Mouse (Mus musculus): Measurements from ENCODE around the gene Tigd3. TPM values are rescaled to one million over a fixed set of nuclear protein-coding genes. Genes with fewer than 3 reads are reported as not detected.

Tigd3 gene
- polyA plus RNA-seq, 1 experiment from 2014 or later: 2.9 TPM

DNA sequence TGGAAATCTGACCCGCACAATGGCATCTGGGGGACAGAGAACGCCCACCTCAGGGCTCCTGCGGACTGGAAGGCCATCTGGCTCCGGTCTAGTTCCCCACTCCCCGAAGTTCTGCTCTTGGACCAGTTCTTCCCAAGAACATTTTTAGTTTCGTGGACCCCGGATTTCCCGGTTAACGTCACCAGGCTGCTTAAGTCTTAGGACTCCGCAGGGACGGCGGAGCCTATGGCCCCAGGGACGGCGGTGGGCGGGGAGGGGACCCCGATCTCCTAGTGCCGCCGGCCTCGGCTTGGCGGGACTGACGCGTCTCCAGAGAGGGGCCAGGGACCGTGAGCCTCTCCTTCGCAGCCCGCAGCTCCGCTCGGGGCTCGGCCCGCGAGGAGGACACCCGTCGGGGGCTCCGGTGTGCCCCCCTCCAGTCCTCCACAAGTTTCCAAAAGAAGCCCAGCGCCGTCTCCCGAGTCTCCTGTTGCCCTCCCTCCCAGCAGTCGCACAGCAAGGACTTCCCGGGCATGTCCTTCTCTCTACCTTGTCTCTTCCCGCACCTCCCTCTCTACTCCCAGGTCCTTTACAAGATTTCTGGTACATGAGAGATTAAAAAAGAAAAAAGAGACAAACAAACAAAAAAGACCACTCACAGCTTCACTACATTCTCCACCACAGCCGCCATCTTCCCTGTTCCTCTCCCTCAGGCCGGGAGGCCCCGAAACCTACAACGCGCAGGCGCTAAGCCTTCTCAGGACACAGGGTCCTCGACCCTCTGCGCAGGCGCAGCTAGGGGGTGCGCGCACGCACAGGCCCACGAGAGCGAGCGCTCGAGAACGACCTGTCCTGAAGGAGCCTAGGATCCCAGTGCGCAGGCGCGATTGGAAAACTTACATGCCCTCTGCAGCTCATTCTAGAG is 18.4 kb upstream of the Tigd3 start:
- peaks cover 29% of the 10 kb centered on the region for H3K4me1 ChIP-seq
- WGBS: under 1% methylated on average over 59 of the region's 59 CpGs

DNA sequence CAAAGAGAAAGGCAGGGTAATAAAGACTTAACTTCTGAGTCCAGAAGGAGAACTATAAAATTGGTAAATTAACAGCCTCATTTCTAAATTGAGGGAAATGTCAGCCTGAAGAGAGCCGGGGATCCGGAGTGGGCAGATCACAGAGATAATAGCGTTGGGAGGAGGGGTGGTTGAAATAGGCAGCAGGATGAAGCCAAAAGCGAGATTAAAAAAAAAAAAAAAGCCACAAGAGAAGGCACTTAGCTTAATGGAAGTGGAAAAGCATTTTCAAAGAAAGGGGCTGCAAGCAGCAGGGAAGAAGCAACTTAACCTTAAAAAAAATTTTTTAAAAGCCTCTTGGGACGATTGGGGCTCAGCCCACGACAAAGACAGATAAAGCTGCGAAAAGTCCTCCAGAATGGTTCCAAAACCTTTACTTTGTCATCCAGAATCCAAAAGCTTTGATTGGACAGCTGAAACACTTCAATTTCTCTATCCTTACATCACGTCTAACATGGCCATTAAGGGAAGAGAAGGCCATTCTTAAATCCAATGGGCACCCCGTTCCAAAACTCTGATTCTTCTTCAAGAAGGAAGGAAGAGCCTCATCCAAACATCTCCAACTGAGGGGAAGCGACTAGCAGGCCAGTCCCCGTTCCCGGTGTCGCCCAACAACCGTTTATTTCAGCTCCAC is 17.6 kb upstream of the Tigd3 start:
- Histone ChIP-seq H3K27me3 (ENCODE audit: insufficient read depth, poor library complexity, severe bottlenecking) (no peaks in the 10 kb centered on the region), H3K9me3 (no peaks in the 10 kb centered on the region), H3K4me3 (peak overlapping the region; percentile 99), H3K27ac (peak overlapping the region; percentile 96), H3K36me3 (peaks cover 29% of the 10 kb centered on the region), H3K4me1 (peaks cover 29% of the 10 kb centered on the region)
- DNase-seq (ENCODE audit: low spot score): no peak
- 7% methylated on average over 14 of the region's 14 CpGs for WGBS

More for the DNA sequence above, 18.4 kb upstream of the Tigd3 start:
- peaks cover 27% of the 10 kb centered on the region for H3K36me3 ChIP-seq
- peak overlapping the region; percentile 99 for H3K4me3 ChIP-seq
- H3K27ac ChIP-seq: peak overlapping the region; percentile 96
- H3K27me3 ChIP-seq (ENCODE audit: insufficient read depth, poor library complexity, severe bottlenecking): no peaks in the 10 kb centered on the region
- peak; percentile 100 for DNase-seq (ENCODE audit: low spot score)
- no peaks in the 10 kb centered on the region for H3K9me3 ChIP-seq

DNA sequence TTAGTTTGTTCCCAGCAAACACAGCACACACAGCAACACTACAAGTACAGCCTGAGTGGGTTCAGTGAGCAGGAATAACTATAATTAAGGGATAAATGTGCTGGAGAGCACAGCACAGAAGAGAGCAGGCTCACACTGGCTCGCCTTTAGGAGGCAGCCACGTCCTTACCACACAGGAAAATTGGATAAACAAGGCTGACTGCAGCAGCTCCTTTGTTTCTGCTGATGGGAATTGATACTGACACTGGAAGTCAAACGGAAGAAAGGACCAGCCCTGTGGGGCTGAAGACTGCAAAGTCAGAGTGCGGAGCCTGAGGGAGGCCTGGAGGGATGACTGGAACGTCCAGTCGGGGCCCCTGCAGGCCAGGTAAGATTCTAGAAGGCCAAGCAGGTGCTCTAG is 16.3 kb upstream of the Tigd3 start:
- Histone ChIP-seq H3K27me3 (ENCODE audit: insufficient read depth, poor library complexity, severe bottlenecking) (no peaks in the 10 kb centered on the region), H3K4me3 (peak overlapping the region; percentile 16; the same call in 1 of the 2 replicates), H3K9me3 (no peaks in the 10 kb centered on the region), H3K27ac (no peak overlapping the region), H3K4me1 (peaks cover 27% of the 10 kb centered on the region), H3K36me3 (peaks cover 33% of the 10 kb centered on the region)
- WGBS: 60% methylated on average over 6 of the region's 6 CpGs
- DNase-seq (ENCODE audit: low spot score): no peak

DNA sequence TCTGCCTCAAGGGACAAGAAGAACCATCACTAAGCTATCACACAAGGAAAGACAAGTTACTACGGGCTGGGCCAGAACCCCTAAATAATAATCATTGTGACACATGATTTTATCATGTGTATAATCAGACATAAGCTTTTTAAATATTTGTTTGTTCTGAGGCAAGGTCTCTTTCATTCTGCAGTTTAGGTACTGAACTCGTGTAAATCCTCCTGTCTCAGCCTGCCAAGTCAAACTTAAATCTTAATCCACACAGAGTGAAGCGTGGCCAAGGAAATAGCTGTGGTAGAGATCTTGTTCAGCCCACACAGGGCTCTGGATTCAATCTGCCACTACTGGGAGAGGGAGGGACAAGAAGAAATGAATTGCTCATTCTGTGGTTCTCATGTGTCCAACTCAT is 13.3 kb upstream of the Tigd3 start:
- Histone ChIP-seq H3K36me3 (peaks cover 58% of the 10 kb centered on the region), H3K27me3 (ENCODE audit: insufficient read depth, poor library complexity, severe bottlenecking) (no peaks in the 10 kb centered on the region), H3K4me1 (peaks cover 20% of the 10 kb centered on the region), H3K4me3 (no peak overlapping the region), H3K27ac (no peak overlapping the region), H3K9me3 (no peaks in the 10 kb centered on the region)
- 92% methylated on average over 3 of the region's 3 CpGs for WGBS
- DNase-seq (ENCODE audit: low spot score): no peak

DNA sequence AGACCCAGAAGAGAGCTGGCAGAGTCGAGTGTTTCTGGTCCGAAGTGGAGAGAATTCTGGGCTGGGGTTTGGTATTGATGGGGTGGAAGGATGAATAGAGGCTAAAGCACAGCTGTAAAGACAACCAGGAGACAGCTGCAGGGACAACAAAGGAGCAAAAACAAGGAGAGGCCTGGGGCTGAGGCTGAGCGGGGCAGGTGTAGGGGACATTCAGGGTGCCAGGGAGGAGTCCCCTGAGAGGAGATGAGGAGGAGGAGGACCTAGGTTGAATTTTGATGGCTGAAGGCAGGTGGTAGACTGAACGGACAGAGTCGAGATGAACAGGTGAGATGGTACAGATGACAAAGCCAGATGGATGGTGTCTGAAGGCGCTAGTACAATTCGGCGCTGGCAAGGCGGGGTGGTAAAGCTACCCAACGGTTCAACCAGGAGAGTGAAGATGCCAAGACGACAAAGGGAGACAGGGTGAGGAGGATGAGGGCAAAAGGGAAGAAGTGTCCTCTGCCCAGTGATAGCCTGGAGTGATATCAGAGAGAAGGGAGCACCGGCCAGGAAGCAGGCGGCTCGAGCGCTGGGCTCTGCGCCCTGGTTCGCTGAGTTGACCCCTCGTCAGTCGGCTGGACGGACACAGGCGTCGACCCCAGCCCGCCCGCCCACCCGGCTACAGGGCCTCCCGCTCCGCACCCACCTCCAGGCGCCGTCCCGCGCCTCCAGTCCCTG is 507 bp downstream of the Tigd3 start:
- Histone ChIP-seq H3K4me3 (peak overlapping the region; percentile 79), H3K36me3 (peaks cover 42% of the 10 kb centered on the region), H3K27me3 (ENCODE audit: insufficient read depth, poor library complexity, severe bottlenecking) (no peaks in the 10 kb centered on the region), H3K9me3 (no peaks in the 10 kb centered on the region), H3K4me1 (peaks cover 30% of the 10 kb centered on the region), H3K27ac (peak overlapping the region; percentile 95)
- DNase-seq (ENCODE audit: low spot score): no peak
- 13% methylated on average over 24 of the region's 31 CpGs for WGBS

DNA sequence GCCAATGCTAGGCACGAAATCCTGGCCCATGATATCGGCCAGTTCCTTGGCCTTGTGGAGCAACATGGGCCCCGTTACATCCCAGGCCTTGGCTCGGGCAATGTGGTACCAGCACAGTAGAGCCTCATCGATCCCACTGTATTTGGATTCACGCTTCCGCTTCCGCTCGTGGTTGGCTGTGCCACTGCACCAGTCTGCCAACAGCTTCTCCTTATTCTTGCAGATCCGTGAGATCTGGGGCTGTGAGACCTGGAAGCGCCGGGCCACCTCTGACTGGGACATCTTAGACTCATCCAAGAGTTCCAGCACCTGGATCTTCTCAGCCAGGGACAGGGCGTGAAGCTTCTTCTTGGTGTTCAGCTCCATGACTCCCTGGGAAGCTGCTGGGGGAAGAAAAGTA is 1.2 kb downstream of the Tigd3 start:
- Histone ChIP-seq H3K36me3 (peaks cover 36% of the 10 kb centered on the region), H3K4me1 (peaks cover 30% of the 10 kb centered on the region), H3K9me3 (no peaks in the 10 kb centered on the region), H3K4me3 (0 out of 2 replicates have a peak overlapping the region, but pooled peaks have one; percentile 79), H3K27ac (peak overlapping the region; percentile 95; the same call in 1 of the 2 replicates), H3K27me3 (ENCODE audit: insufficient read depth, poor library complexity, severe bottlenecking) (no peaks in the 10 kb centered on the region)
- 93% methylated on average over 13 of the region's 13 CpGs for WGBS
- no peak for DNase-seq (ENCODE audit: low spot score)

DNA sequence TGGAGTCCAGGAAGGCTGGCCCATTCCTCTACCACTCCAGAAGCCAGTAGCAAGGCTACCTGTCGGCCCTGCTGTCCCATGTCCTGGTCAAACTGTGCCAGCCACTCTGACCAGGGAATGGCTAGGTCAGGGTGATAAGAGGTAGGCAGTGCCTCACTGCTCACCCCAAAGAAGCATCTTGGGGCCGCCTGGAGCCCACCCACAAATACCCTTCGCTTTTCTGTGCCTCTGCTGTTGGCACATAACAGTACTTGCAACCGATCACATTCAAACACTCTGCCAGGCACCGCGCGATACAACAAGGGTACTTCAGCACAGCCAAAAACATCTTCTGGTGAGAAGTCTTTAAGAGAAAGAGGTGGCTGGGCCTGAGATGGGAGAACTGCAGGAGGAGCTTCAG is 1.7 kb downstream of the Tigd3 start:
- Histone ChIP-seq H3K27me3 (ENCODE audit: insufficient read depth, poor library complexity, severe bottlenecking) (no peaks in the 10 kb centered on the region), H3K4me3 (no peak overlapping the region), H3K36me3 (peaks cover 31% of the 10 kb centered on the region), H3K4me1 (peaks cover 30% of the 10 kb centered on the region), H3K27ac (peak overlapping the region; percentile 4; the same call in 1 of the 2 replicates), H3K9me3 (no peaks in the 10 kb centered on the region)
- no peak for DNase-seq (ENCODE audit: low spot score)
- 91% methylated on average over 7 of the region's 7 CpGs for WGBS

DNA sequence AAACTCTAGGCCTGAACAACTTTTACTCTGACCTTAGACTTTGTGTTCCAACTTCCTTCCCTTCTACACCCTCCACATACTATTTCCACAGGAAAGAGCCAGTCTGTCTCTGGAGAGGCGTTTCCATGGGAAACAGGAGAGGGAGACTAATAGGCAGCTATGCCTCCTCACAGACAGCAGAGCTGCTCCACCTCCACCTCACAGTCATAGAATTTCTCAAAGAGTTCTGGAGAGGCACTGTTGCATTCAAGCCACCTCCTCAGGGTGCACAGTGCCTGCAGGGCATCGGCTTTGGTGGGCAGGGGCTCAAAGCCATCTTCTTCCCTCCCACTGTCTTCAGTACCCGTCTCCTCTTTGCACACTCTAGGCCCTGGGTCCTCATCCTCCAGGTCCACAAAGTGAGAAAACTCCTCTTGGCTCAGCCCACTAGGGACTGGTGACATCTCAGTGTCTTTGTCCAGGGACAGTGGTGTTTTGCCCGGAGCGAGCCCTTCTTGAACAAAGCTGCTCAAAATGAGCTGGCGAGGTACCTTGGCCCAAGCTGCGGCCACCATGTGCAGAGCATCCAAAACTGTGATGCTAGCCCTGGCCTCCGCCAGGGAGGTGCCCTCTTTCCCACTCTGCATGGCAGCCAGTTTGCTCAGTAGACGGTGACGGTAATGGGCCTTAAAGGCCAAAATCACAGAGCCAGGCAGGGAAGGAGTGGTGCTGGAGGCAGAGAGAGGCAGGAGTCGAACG is 2.3 kb downstream of the Tigd3 start:
- peak overlapping the region; percentile 4; the same call in 1 of the 2 replicates for H3K27ac ChIP-seq
- no peaks in the 10 kb centered on the region for H3K27me3 ChIP-seq (ENCODE audit: insufficient read depth, poor library complexity, severe bottlenecking)
- H3K4me1 ChIP-seq: peaks cover 30% of the 10 kb centered on the region
- DNase-seq (ENCODE audit: low spot score): no peak
- WGBS: 87% methylated on average over 12 of the region's 12 CpGs
- peaks cover 27% of the 10 kb centered on the region for H3K36me3 ChIP-seq
- no peaks in the 10 kb centered on the region for H3K9me3 ChIP-seq
- no peak overlapping the region for H3K4me3 ChIP-seq

DNA sequence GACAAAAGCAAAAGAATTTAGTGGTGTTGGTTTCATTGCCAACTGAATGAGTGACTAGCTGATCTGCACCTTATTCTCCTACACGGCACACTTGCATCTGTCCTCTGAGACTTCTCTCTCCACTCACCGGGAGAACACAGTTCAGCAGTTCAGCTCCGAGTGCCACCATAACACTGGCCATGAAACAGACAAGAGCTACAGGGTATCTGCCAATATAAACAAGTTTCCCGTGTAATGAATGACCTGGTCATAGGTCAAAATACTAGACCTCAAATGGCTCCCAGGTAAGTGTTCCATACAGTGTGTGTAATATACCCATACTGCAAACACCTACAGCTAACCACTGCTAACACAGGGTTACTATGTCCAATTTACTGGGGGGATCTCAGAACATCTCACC is 4.7 kb downstream of the Tigd3 start:
- H3K4me3 ChIP-seq: no peak overlapping the region
- peaks cover 11% of the 10 kb centered on the region for H3K36me3 ChIP-seq
- no peak overlapping the region for H3K27ac ChIP-seq
- H3K9me3 ChIP-seq: no peaks in the 10 kb centered on the region
- no peak for DNase-seq (ENCODE audit: low spot score)
- H3K4me1 ChIP-seq: peaks cover 30% of the 10 kb centered on the region
- WGBS: 71% methylated on average over 4 of the region's 4 CpGs
- H3K27me3 ChIP-seq (ENCODE audit: insufficient read depth, poor library complexity, severe bottlenecking): no peaks in the 10 kb centered on the region

DNA sequence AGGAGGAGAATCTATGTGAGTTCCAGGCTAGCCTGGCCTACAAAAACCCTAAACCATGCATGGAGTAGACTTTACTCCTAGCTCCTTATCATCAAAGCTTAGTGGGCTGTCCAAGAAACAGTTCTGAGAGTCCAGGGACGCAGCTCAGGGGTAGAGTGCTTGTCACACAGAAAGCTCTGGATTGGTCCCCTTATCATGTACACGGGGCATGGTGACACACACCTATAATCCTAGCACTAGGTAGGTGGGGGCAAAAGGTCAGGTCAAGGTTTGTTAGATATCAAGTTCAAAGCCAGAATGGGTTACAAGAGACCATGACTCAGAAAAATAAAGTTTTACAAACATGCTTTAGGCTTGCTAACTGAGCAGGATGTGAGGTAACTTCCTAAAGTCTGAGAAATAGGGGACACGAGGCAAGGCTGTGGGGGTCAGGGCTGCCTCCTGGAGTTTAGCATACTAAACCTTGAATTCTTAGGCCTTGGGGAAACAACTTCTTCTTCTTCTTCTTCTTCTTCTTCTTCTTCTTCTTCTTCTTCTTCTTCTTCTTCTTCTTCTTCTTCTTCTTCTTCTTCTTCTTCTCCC is 6.6 kb downstream of the Tigd3 start:
- H3K4me1 ChIP-seq: peaks cover 21% of the 10 kb centered on the region
- no peak for DNase-seq (ENCODE audit: low spot score)
- 0 out of 2 replicates have a peak, but pooled peaks cover 6% of the 10 kb centered on the region for H3K27me3 ChIP-seq (ENCODE audit: insufficient read depth, poor library complexity, severe bottlenecking)
- WGBS: 44% methylated on average over 3 of the region's 3 CpGs
- H3K4me3 ChIP-seq: no peak overlapping the region
- no peak overlapping the region for H3K27ac ChIP-seq
- peaks cover 10% of the 10 kb centered on the region for H3K36me3 ChIP-seq
- H3K9me3 ChIP-seq: no peaks in the 10 kb centered on the region

DNA sequence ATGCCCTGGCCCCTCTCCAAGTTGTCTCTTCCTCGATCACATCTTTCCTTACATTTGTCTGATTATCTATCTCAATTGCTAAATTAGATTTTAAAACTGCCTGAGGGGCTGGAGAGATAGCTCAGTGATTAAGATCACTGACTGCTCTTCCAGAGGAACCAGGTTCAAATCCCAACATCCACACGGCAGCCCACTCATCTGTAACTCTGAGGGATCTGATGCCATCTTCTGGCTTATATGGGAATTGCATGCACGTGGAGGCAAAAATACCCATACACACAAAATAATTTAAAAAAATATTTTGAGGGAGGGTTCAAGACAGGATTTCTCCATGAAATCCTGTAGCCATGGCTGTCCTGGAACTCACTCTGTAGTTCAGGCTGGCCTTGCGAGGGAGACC is 8.1 kb downstream of the Tigd3 start:
- WGBS: 58% methylated on average over 4 of the region's 4 CpGs
- H3K9me3 ChIP-seq: no peaks in the 10 kb centered on the region
- peaks cover 14% of the 10 kb centered on the region for H3K4me1 ChIP-seq
- H3K27me3 ChIP-seq (ENCODE audit: insufficient read depth, poor library complexity, severe bottlenecking): 0 out of 2 replicates have a peak, but pooled peaks cover 6% of the 10 kb centered on the region
- no peak overlapping the region for H3K4me3 ChIP-seq
- H3K36me3 ChIP-seq: no peaks in the 10 kb centered on the region
- no peak overlapping the region for H3K27ac ChIP-seq
- DNase-seq (ENCODE audit: low spot score): no peak

DNA sequence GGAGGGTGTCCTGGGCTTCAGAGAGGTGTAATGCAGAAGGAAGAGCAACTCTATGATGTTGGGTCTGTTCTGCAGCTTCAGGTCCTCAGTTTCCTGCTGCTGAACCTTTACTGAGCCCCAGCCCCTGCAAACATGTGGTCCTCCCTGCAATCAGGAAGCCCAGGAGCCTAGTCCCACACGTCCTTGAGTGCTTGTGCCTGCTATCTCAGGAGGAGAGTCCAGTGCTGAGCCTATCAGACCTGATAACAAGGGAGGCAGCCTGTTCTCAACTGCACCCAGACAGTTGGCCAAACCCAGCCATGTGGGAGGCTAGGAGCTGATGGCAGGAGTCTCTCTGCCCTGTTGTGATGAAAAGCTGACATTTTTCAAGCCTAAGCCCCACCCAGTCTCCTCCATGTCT is 10.0 kb downstream of the Tigd3 start:
- H3K4me1 ChIP-seq: peaks cover 14% of the 10 kb centered on the region
- H3K9me3 ChIP-seq: no peaks in the 10 kb centered on the region
- H3K27me3 ChIP-seq (ENCODE audit: insufficient read depth, poor library complexity, severe bottlenecking): 0 out of 2 replicates have a peak, but pooled peaks cover 6% of the 10 kb centered on the region
- H3K4me3 ChIP-seq: no peak overlapping the region
- no peaks in the 10 kb centered on the region for H3K36me3 ChIP-seq
- WGBS: 6% methylated on average over 1 of the region's 1 CpGs
- no peak for DNase-seq (ENCODE audit: low spot score)
- peak overlapping the region; percentile 42 for H3K27ac ChIP-seq
